Mouse (Mus musculus) layer of hippocampus, adult 9-11 months (tissue): ENCODE data around the gene Methig1.
"Not testable (repeated sequence)": the region's sequence is repeated elsewhere in the genome, so short reads cannot be mapped to it uniquely, and the experiment has no call there.

ENCODE experiments used
- DNase-seq: peaks from one replicate; pipeline ENCODE4 v3.0.0; 2022

The Methig1 gene

DNA sequence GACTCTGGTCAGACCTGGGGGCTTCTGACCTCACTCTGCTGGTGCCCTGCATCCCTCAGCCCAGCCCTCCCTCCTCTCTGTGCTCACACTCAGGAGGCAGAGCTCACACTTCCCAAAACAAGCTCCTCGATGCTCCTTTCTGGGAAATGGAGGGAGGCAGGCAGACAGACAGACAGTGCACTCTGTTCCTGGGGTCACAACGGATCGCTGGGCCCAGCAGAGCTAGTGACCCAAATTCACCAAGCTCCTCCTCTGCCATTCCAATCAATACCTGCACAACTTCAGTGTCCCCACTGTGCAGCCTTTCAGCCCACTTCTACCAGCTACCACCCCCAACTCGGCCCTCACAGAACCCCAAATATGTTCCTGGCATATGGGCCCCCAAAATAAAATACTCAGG, 48.9 kb downstream of the Methig1 start:
- DNase-seq, result no peak

GRCm38 (mm10) chr15:100402347-100402746, 49.4 kb downstream of the Methig1 start:
- DNase-seq, result no peak

DNA sequence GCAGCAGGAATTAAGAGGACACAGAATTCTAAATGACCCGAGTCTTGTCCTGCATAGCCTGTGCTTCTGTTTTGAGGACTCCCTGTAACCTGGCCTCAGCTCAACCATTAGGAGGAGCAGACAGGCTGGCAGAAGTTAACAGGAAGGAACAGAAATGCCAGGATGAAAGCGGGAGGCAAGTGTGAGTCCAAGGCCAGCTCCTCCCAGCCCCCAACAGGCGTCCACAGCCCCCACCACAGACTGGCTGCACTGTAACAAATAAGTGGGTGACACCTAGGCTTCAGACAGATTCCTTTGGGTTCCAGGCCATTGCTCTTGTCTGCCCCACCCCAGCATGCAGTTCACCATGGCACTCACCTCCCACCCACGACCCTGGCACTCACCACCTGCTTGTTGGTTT, 49.8 kb downstream of the Methig1 start:
- DNase-seq, result no peak

DNA sequence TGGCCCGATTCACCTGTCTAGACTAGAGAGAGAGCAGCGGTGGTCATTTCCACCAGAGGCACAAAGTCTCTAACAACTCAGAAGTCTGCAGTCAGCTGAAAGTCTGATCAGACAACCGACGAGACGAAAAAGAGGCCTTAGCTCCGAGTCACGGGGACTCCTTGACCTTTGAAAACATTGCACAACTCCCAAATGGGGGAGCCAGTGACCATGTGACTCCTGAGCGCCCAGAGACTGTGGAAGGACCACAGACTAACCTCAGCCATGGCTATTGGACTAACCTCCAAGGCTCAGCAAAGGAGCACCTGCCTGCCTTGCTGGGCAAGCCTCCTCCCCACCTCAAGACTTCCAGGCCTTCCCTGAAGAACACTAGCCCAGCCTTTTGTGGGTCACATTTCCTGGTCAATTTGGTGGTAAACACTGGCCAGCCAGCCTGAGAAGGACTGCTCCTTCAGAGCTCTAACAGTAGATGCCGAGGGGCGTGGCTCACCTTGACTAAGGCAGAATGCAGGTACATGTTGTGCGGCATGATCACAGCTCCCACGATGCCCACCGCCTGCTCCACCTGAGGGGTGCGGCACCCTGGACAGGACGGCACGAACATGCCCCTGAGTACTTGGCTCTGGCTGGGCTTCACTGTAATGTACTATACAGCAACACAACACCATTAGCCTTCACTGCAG, 50.5 kb downstream of the Methig1 start:
- DNase-seq, result no peak

- DNase-seq, result no peak
Measured at GRCm38 (mm10) chr15:100406088-100406487, 53.1 kb downstream of the Methig1 start.

GRCm38 (mm10) chr15:100410918-100411672, 58.1 kb downstream of the Methig1 start:
- no peak for DNase-seq

GRCm38 (mm10) chr15:100411731-100412130, 58.8 kb downstream of the Methig1 start:
- DNase-seq, result no peak

- DNase-seq, result no peak
Measured at GRCm38 (mm10) chr15:100413306-100413705, 60.4 kb downstream of the Methig1 start.

DNA sequence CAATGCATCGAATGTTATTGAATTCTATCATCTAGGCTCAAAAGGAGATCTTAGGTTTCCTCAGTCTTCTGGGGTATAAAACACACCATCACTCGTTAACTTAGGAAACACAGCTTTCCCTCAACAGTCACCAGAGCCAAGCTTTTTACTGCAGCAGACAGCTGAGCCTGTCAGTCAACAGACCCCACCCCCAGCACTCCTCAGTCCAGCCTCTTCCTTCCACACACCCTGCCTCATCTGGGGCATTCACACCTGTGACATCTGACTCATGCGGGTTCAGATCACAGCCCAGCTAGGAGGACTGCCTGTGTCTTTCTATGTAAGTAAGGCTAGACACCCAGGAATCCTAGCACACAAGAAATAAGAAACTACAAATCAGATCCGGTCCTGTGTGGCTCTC, 61.1 kb downstream of the Methig1 start:
- DNase-seq, result no peak

GRCm38 (mm10) chr15:100414942-100415341, 62.0 kb downstream of the Methig1 start:
- no peak for DNase-seq

GRCm38 (mm10) chr15:100415684-100416083, 62.7 kb downstream of the Methig1 start:
- no peak for DNase-seq

GRCm38 (mm10) chr15:100417854-100418450, 65.0 kb downstream of the Methig1 start:
- DNase-seq, result no peak

GRCm38 (mm10) chr15:100419311-100419710, 66.4 kb downstream of the Methig1 start:
- no peak for DNase-seq

DNA sequence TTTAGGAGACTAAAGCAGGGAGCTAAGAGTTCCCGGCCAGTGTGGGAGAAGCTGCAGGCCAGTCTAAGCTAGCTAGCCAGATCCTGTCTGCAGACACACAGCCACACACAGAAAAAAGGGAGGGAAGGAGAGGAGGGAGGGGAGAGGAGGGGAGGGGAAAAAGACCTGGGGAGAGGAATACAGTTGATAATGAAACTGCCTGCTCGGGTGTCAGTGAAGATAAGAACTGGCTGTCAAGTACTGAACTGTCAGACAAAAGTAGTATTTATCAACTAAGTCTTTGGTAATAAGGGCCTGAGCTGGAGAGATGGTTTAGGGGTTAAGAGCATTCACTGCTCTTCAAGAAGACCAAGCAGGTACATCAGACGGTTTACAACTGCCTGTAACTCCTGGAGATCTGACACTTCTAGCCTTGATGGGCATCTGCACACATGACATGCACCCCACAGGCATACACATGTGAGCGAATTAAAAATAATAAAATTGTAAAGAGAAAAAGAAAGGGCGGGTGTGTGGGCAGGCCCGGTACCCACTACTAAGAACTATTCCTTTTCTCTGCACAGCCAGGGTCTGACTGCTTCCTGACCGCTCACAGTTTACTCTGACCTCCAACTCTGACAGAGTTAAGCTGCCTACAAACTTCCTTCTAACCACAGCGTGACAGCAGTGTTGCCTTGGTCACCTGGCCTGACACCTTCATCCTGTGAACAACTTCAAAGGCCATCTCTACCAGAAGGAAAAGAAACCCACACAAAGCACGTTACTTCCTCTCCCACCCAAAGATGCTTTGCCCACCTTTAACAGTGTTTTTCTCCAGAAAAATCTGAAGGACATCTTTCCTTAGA, 67.2 kb downstream of the Methig1 start:
- no peak for DNase-seq

DNA sequence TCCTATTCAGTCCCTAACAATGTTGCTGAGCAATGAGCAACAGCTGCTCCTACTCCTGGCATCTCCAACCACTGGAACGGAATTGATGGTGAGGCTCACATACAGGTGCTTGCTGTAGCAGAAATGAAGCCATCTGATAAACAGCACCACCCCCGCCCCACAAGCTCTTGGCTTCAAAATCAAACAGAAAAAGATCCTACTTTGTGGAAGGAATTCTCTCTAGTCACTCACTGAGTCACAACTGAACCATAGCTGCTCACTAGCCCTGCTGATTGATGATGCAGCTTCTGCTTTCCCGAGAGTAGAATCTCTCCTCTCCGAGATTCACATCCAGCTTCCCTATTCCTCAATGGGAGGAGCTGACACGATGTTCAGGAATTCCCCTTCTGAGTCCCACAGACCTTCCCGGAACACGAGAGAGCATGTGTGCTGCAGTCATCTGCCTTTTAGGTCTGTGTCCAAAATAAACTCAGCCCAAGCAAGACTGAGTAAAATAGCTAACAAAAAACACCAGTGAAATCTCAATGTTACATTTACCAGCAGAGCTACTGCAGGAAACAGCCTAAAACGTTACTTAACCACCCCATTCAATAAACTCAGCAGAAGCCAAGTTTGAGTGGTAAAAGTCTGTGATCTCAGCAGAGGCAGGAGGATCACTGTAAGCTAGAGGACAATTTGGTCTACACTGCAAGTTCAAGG, 68.3 kb downstream of the Methig1 start:
- DNase-seq, result no peak

- DNase-seq, result not testable (repeated sequence)
Measured at GRCm38 (mm10) chr15:100421758-100422197, 68.8 kb downstream of the Methig1 start, which contains the start of gene Gm5475. TSS of gene Gm5475 (plus strand) at chr15:100422147.

- no peak for DNase-seq
Measured at GRCm38 (mm10) chr15:100422476-100422875, 69.5 kb downstream of the Methig1 start.

DNA sequence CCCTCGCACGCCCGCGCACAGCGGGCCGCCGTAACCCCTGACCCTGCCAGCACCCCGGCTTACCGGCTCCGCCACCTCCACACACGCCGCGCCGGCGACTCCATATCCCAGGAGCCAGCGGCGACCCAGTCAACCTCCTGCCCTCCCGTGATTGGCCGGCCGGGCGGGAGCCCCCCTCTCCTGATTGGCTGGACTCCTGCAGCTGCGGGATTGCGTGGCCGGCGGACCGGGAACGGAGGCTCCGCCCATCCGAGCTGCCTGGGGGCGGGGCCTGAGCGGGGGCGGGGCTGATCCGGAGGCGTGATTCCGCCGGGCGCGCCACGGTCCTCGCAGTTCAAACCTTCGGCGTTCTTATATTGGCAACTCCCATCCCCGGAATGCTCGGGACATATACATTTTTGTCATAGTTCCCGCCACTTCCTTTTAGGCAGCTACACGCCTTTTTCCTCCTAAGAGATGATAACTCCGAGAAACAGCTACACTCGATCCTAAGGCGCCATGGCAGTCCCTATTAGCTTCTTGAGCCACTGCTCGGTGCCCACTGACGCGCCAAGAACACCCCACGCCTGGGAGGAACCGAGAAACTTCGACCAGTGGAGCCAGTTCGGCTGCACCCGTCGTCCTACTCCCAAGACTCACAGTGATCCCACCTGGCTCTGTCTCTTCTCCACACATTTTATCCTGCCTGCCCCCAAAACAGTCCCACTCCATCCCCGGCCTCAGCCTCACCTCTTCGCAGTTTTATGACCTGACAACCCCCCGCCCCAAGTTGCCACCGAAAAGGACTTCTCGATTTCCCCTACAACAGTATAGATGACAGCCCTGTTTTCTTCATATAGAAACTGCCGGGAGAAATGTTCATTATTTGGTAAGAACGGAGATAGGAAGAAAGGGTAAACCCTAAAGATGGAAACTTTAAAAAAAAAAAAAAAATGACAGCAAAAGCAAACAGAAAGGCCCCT, 70.2 kb downstream of the Methig1 start:
- peak; percentile 97 for DNase-seq

DNA sequence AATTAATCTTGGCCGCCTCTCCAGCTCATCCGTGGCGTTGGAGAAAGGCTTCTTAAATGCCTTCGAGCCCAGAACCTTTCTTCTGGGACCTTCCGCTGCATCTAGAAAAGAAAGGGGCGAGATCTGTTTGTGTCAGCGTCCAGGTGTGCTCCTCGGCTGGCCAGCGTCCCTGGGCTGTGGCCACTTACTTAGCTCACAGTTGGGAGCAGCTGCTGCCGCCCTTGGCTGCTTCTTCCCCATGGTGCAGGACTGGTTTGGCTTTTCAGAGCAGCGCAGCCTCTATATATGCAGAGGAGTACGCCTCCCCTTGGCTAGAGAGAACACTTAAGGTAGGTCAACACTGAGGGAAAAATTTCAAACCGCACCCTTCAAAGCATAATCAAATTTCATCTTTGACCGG, 71.0 kb downstream of the Methig1 start:
- no peak for DNase-seq

DNA sequence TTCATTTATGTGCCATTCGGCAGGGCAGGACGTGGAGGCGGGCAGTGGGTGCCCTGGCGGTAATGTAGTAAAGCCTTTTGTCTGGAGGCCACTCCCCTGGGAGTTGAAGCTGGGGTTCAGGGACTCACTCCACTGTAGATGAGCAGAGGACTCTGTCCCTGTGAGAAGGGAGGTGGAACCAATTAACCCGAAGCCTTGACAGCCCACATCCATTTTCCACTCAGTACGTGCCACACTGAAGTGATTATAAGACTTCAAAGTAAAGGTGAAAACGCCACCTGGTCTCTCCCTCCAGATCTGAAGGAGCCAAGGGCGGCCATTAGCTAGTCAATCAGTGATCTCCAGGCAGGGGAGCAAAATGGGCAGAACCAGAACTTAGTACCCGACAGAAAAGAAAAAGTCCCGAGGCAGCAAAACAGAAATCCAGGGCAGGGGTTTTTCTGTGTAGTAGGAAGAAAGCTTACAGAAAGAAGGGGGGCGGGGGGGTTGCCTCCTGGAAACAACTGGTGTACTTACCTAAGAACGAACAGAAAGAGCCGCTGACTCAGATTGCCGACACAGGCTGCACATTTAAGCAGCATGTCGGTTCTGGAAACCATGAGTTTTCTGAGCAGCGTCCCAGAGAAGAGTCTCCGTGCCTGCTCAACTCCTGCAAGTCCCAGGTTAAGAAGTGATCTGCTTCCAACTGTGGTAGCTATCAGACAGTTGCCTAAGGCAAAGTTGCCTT, 71.6 kb downstream of the Methig1 start, which contains the start of gene Slc11a2:
TSS of gene Slc11a2 (minus strand) at position 677 of the 727 bp plus-strand sequence.
- DNase-seq, result no peak
